In genomic region chrX:78583202-78584004, GRCm38 (mm10) we compare ENCODE assay signal across 8 mouse cellular contexts. TPM values are rescaled to one million over a fixed set of nuclear protein-coding genes. Genes with fewer than 3 reads are reported as not detected.
A peak's percentile ranks its signal among the peaks of the same experiment; 100 is the strongest.
DNase-seq lines count a peak whose midpoint lies in the region; ATAC-seq and TF ChIP-seq lines count a peak whose summit lies in the region.

Gene Prrg1, minus strand, starts transcription at chrX:78583896.

- no peaks in the 10 kb centered on the region for H3K9me3 ChIP-seq in MEL (replicated peaks; ENCODE audit: insufficient read depth, low read length)

- TF ChIP-seq POLR2A in MEL (IDR thresholded peaks at IDR 0.05; ENCODE audit: control insufficient read depth in 1 of 2, insufficient read depth in 1 of 2, low read depth in 1 of 2, low read length in 2 of 2, poor library complexity in 1 of 2) = peak; percentile 45 to 86; a peak in 3 of 4 replicates
- TF ChIP-seq POLR2A in cerebellum, adult 2 months (IDR thresholded peaks at IDR 0.05; ENCODE audit: borderline replicate concordance, insufficient read depth, low read length) = no peak

- peak within 1 kb of the TSS; percentile 90 to 99 for H3K4me3 ChIP-seq in MEL (ENCODE audit: control insufficient read depth in 1 of 2, insufficient read depth in 1 of 2, low read depth in 2 of 2, low read length in 2 of 2)
- H3K4me3 ChIP-seq in cerebellum, adult 2 months (replicated peaks; ENCODE audit: insufficient read depth, low read depth, low read length) = peak within 1 kb of the TSS; percentile 57

- H3K27me3 ChIP-seq in MEL (ENCODE audit: control insufficient read depth in 1 of 2, insufficient read depth in 2 of 2, low read length in 2 of 2) = no peaks in the 10 kb centered on the region
- H3K27me3 ChIP-seq in cerebellum, adult 2 months (ENCODE audit: control insufficient read depth, insufficient read depth, low read length) = no peaks in the 10 kb centered on the region

- peak within 1 kb of the TSS; percentile 91 for H3K9ac ChIP-seq in MEL (ENCODE audit: control insufficient read depth, low read depth, low read length, poor library complexity, severe bottlenecking)

- peak in 1 of 2 experiments; percentile 16; a peak in 1 of 4 replicates for TF ChIP-seq EP300 in MEL (IDR thresholded peaks at IDR 0.05; ENCODE audit: low read depth in 1 of 2, low read length in 2 of 2)

- peaks cover 3 to 6% of the 10 kb centered on the region in 2 experiments; a peak in 2 of 4 replicates for H3K4me1 ChIP-seq in MEL (ENCODE audit: control insufficient read depth in 1 of 2, insufficient read depth in 2 of 2, low read length in 2 of 2)
- H3K4me1 ChIP-seq in cerebellum, adult 2 months (ENCODE audit: control insufficient read depth, insufficient read depth, low read length) = no peaks in the 10 kb centered on the region

- H3K79me2 ChIP-seq in MEL (ENCODE audit: control insufficient read depth, insufficient read depth, low read length, poor library complexity) = peaks cover 7% of the 10 kb centered on the region; the same call in 1 of the 2 replicates

- TF ChIP-seq RAD21 in MEL (IDR thresholded peaks at IDR 0.05; ENCODE audit: low read depth, low read length) = no peak

- peak within 1 kb of the TSS; percentile 89 for H3K27ac ChIP-seq in MEL (ENCODE audit: control insufficient read depth, low read depth, low read length)
- H3K27ac ChIP-seq in cerebellum, adult 2 months (ENCODE audit: insufficient read depth, low read length) = 0 out of 2 replicates have a peak within 1 kb of the TSS, but pooled peaks have one; percentile 3

- no peak for TF ChIP-seq CTCF in MEL (IDR thresholded peaks at IDR 0.05 in 2 of 3, conservative IDR thresholded peaks at IDR 0.05 in 1 of 3; ENCODE audit: control insufficient read depth in 1 of 3, insufficient read depth in 1 of 3, low read depth in 2 of 3, low read length in 3 of 3, poor library complexity in 1 of 3, severe bottlenecking in 1 of 3)
- no peak for TF ChIP-seq CTCF in cerebellum, adult 2 months (IDR thresholded peaks at IDR 0.05; ENCODE audit: borderline replicate concordance, insufficient read depth, low read depth, low read length)

- WGBS in cerebellum, adult 2 months = 9% methylated on average over 36 of the region's 36 CpGs

- peak; percentile 88 for DNase-seq in MEL (ENCODE audit: low read depth, low spot score)
- peak; percentile 22 to 25 for DNase-seq in cerebellum, adult 2 months
- peak; percentile 52 to 60 for DNase-seq in layer of hippocampus, postnatal 10 days (ENCODE audit: low spot score in 2 of 2)
- peak; percentile 91 for DNase-seq in lung, postnatal 10 days
- DNase-seq in retina, embryonic 14.5 days (ENCODE audit: low spot score) = peak; percentile 74
- peak; percentile 82 to 89 for DNase-seq in thymus, postnatal 36 days

- peak; percentile 100 for ATAC-seq in frontal cortex, adult (ENCODE audit: low TSS enrichment)
- ATAC-seq in hematopoietic stem cell, adult 5-6 weeks (replicated peaks in 1 of 2; ENCODE audit: insufficient read depth in 1 of 2, low FRiP score in 2 of 2, low TSS enrichment in 1 of 2, low read depth in 1 of 2, poor library complexity in 2 of 2, severe bottlenecking in 2 of 2) = peak; percentile 98

- H3K36me3 ChIP-seq in MEL (ENCODE audit: control insufficient read depth in 1 of 2, insufficient read depth in 2 of 2, low read length in 2 of 2) = peaks cover 0 to 2% of the 10 kb centered on the region in 2 experiments; a peak in 2 of 4 replicates

TF ChIP-seq in MEL, 35 proteins besides CTCF, POLR2A, EP300 and RAD21:
- TF ChIP-seq TBP (IDR thresholded peaks at IDR 0.05; ENCODE audit: low read depth, low read length) = peak; percentile 89
- TF ChIP-seq TAL1 (IDR thresholded peaks at IDR 0.05; ENCODE audit: low read length) = no peak
- TF ChIP-seq MXI1 (IDR thresholded peaks at IDR 0.05; ENCODE audit: low read depth, low read length) = peak; percentile 20; the same call in 1 of the 2 replicates
- no peak for TF ChIP-seq USF2 (IDR thresholded peaks at IDR 0.05; ENCODE audit: borderline replicate concordance in 1 of 2, insufficient read depth in 1 of 2, low read depth in 1 of 2, low read length in 2 of 2)
- no peak for TF ChIP-seq ZKSCAN1 (IDR thresholded peaks at IDR 0.05; ENCODE audit: low read depth, low read length)
- peak; percentile 39; the same call in 1 of the 2 replicates for TF ChIP-seq TCF12 (IDR thresholded peaks at IDR 0.05; ENCODE audit: low read depth, low read length)
- TF ChIP-seq SIN3A (IDR thresholded peaks at IDR 0.05; ENCODE audit: low read length) = peak; percentile 45; the same call in 1 of the 2 replicates
- TF ChIP-seq UBTF (IDR thresholded peaks at IDR 0.05; ENCODE audit: borderline replicate concordance, insufficient read depth, low read depth, low read length) = no peak
- peak; percentile 56; the same call in 1 of the 2 replicates for TF ChIP-seq POLR2AphosphoS2 (IDR thresholded peaks at IDR 0.05; ENCODE audit: low read length)
- no peak for TF ChIP-seq MAX (IDR thresholded peaks at IDR 0.05; ENCODE audit: low read length)
- TF ChIP-seq CHD1 (IDR thresholded peaks at IDR 0.05; ENCODE audit: low read depth, low read length) = no peak
- TF ChIP-seq MEF2A (IDR thresholded peaks at IDR 0.05; ENCODE audit: extremely low read depth, insufficient replicate concordance, low read depth, low read length, poor library complexity, severe bottlenecking) = no peak
- peak; percentile 46; the same call in 1 of the 2 replicates for TF ChIP-seq HCFC1 (IDR thresholded peaks at IDR 0.05; ENCODE audit: low read depth, low read length)
- no peak for TF ChIP-seq KAT2A (conservative IDR thresholded peaks at IDR 0.05; ENCODE audit: low read depth, low read length)
- peak; percentile 45; the same call in 1 of the 2 replicates for TF ChIP-seq ELF1 (IDR thresholded peaks at IDR 0.05; ENCODE audit: low read depth, low read length)
- peak; percentile 74 for TF ChIP-seq NRF1 (IDR thresholded peaks at IDR 0.05; ENCODE audit: insufficient read depth, low read depth, low read length, poor library complexity, severe bottlenecking)
- no peak for TF ChIP-seq MYC (IDR thresholded peaks at IDR 0.05; ENCODE audit: low read depth, low read length)
- TF ChIP-seq RCOR1 (IDR thresholded peaks at IDR 0.05; ENCODE audit: low read depth, low read length) = no peak
- no peak for TF ChIP-seq SMC3 (IDR thresholded peaks at IDR 0.05; ENCODE audit: low read depth, low read length)
- TF ChIP-seq ZNF384 (IDR thresholded peaks at IDR 0.05; ENCODE audit: low read depth, low read length) = no peak
- TF ChIP-seq ZMIZ1 (IDR thresholded peaks at IDR 0.05; ENCODE audit: low read depth, low read length) = 0 out of 2 replicates have a peak, but pooled peaks have one; percentile 48
- TF ChIP-seq MAFK (IDR thresholded peaks at IDR 0.05; ENCODE audit: borderline replicate concordance, low read depth, low read length) = no peak
- no peak for TF ChIP-seq JUND (IDR thresholded peaks at IDR 0.05; ENCODE audit: low read depth, low read length)
- TF ChIP-seq ETS1 (IDR thresholded peaks at IDR 0.05; ENCODE audit: low read depth, low read length) = no peak
- no peak for TF ChIP-seq CHD2 (IDR thresholded peaks at IDR 0.05; ENCODE audit: low read length)
- no peak for TF ChIP-seq USF1 (IDR thresholded peaks at IDR 0.05; ENCODE audit: low read depth, low read length)
- TF ChIP-seq GATA1 (IDR thresholded peaks at IDR 0.05; ENCODE audit: low read depth, low read length) = no peak
- TF ChIP-seq E2F4 (IDR thresholded peaks at IDR 0.05; ENCODE audit: borderline replicate concordance, low read depth, low read length) = peak; percentile 53; the same call in 1 of the 2 replicates
- no peak for TF ChIP-seq ZC3H11A (IDR thresholded peaks at IDR 0.05; ENCODE audit: low read depth, low read length)
- TF ChIP-seq NELFE (IDR thresholded peaks at IDR 0.05; ENCODE audit: low read depth, low read length) = peak; percentile 82
- 0 out of 2 replicates have a peak, but pooled peaks have one; percentile 30 for TF ChIP-seq MAZ (IDR thresholded peaks at IDR 0.05; ENCODE audit: low read depth, low read length)
TF ChIP-seq in MEL: peak in this region for 12.

RNA-seq across cellular contexts. Expression of gene Prrg1, which starts in this region (rescaled TPM):
- total RNA-seq in MEL (2012; rRNA removed) = 2.7 and 4.5 TPM in 2 replicates
- polyA plus RNA-seq in MEL (2012; ENCODE audit: insufficient read depth in 1 of 2, insufficient read length in 2 of 2, low read depth in 1 of 2, low replicate concordance in 2 of 2, missing spikeins in 1 of 2) = 1 to 10 TPM in 1 of 2 experiments, not detected in 1; 3.5 TPM
- polyA plus RNA-seq in cerebellum, adult 2 months (2012; rRNA removed) = 5.8 and 7.3 TPM in 2 replicates
- 6.3 and 7.7 TPM in 2 replicates for total RNA-seq in hematopoietic stem cell, adult 5-6 weeks (2017)
- total RNA-seq in layer of hippocampus, postnatal 10 days (2021) = 1 to 10 TPM; 2.8 to 3.4 TPM

Comparison
In these comparisons a context has a peak if more than half of its experiments do, and no peak if none do; other contexts are left out.
1. Peak in every context shown above with its lines: DNase-seq, ATAC-seq, H3K4me3 ChIP-seq and H3K27ac ChIP-seq.
2. DNase-seq: peak in every context shown above with its lines; median percentile 91 in lung, postnatal 10 days; 88 in MEL; 86 in thymus, postnatal 36 days; 74 in retina, embryonic 14.5 days; 56 in layer of hippocampus, postnatal 10 days; 24 in cerebellum, adult 2 months.